Mouse (Mus musculus) kidney, adult 2 months (tissue): Measurements from ENCODE around the gene Pbx3.

ENCODE experiments used
- CTCF ChIP-seq: fragments of 200-500 bp; conservative IDR thresholded peaks from 2 replicates; pipeline ENCODE4 v1.5.1; 2011; ENCODE audit warnings: low read depth, mild to moderate bottlenecking, control low read depth, low read length, moderate library complexity, mixed read lengths; ENCODE audit not compliant: insufficient read depth, insufficient read length
- POLR2A ChIP-seq: fragments of 200-500 bp; IDR thresholded peaks from one replicate; pipeline ENCODE4 v1.6.1; 2011; ENCODE audit warnings: low read depth, low read length, control low read depth

GRCm38 (mm10) chr2:34352006-34352405, 20.9 kb downstream of the Pbx3 start:
- TF ChIP-seq CTCF (no peak), POLR2A (no peak)
